Mouse (Mus musculus): ENCODE data around the gene Cnpy1.

GRCm38 (mm10) chr5:28272836-28273235 lies 27.2 kb upstream of the Cnpy1 start:
- no peak for TF ChIP-seq CTCF (conservative IDR thresholded peaks at IDR 0.05; ENCODE audit: low read length)
- TF ChIP-seq NANOG (IDR thresholded peaks at IDR 0.05; ENCODE audit: borderline replicate concordance, low read length), result no peak
